Mouse (Mus musculus) spleen, adult 2 months (tissue): ENCODE data around the gene Morf4l1.

ENCODE experiments used
- CTCF ChIP-seq: fragments of 200-500 bp; IDR thresholded peaks from 2 replicates; pipeline ENCODE4 v1.5.1; 2011; ENCODE audit warnings: mild to moderate bottlenecking, inconsistent platforms; ENCODE audit not compliant: insufficient read depth, insufficient read length, insufficient replicate concordance; ENCODE audit errors: extremely low read depth
- POLR2A ChIP-seq: fragments of 200-500 bp; IDR thresholded peaks from 2 replicates; pipeline ENCODE4 v1.6.1; 2011; ENCODE audit warnings: low read depth, low read length, inconsistent platforms

- TF ChIP-seq POLR2A (no peak), CTCF (no peak)
These were observed 15.6 kb downstream of the Morf4l1 start for GRCm38 (mm10) chr9:90098934-90099333.
